Mouse (Mus musculus) gastrocnemius, postnatal 4 days (tissue): ENCODE data around the gene Acad10. TPM values are rescaled to one million over a fixed set of nuclear protein-coding genes. Genes with fewer than 3 reads are reported as not detected.

ENCODE experiments used
- DNase-seq, 2 experiments: peaks; one replicate each; pipeline ENCODE4 v3.0.0; 2021 to 2022; ENCODE audit warnings: low spot score in 2 of 2, mixed read lengths in 2 of 2
- total RNA-seq, 2 experiments: library from RNA; stranded (reverse); gene quantifications; 2 replicates each; pipeline ENCODE4 v1.2.3; 2021

Acad10 gene
- total RNA-seq, 2 experiments from 2014 or later = 6.6 to 6.8 TPM

- DNase-seq = no peak
Measured at GRCm38 (mm10) chr5:121597991-121598537, 62.2 kb downstream of the Acad10 start.

GRCm38 (mm10) chr5:121597332-121597731, 63.0 kb downstream of the Acad10 start:
- no peak for DNase-seq

GRCm38 (mm10) chr5:121596226-121596625, 64.1 kb downstream of the Acad10 start:
- no peak for DNase-seq

- no peak for DNase-seq
Measured at GRCm38 (mm10) chr5:121595758-121596157, 64.6 kb downstream of the Acad10 start.

- no peak for DNase-seq
Measured at GRCm38 (mm10) chr5:121594714-121595313, 65.5 kb downstream of the Acad10 start.

- DNase-seq = peak; percentile 79 to 90
Measured at GRCm38 (mm10) chr5:121593451-121594401, 66.6 kb downstream of the Acad10 start, which contains the start of gene Aldh2. Aldh2 (minus strand) TSS chr5:121593824.

- peak in 1 of 2 experiments; percentile 45 for DNase-seq
Measured at GRCm38 (mm10) chr5:121592816-121593407, 67.4 kb downstream of the Acad10 start.

- no peak for DNase-seq
Measured at GRCm38 (mm10) chr5:121592064-121592815, 68.1 kb downstream of the Acad10 start.

- no peak for DNase-seq
Measured at GRCm38 (mm10) chr5:121591417-121592063, 68.8 kb downstream of the Acad10 start.

- no peak for DNase-seq
Measured at GRCm38 (mm10) chr5:121589928-121590327, 70.4 kb downstream of the Acad10 start.

GRCm38 (mm10) chr5:121586400-121587039, 73.8 kb downstream of the Acad10 start:
- no peak for DNase-seq

- no peak for DNase-seq
Measured at GRCm38 (mm10) chr5:121585699-121586098, 74.6 kb downstream of the Acad10 start.

- DNase-seq = no peak
Measured at GRCm38 (mm10) chr5:121585005-121585404, 75.3 kb downstream of the Acad10 start.

- peak; percentile 88 to 92 for DNase-seq
Measured at GRCm38 (mm10) chr5:121583765-121584501, 76.4 kb downstream of the Acad10 start.

GRCm38 (mm10) chr5:121581945-121582344, 78.4 kb downstream of the Acad10 start:
- DNase-seq = no peak

- DNase-seq = no peak
Measured at GRCm38 (mm10) chr5:121576927-121577488, 83.3 kb downstream of the Acad10 start.

GRCm38 (mm10) chr5:121575867-121576266, 84.4 kb downstream of the Acad10 start:
- no peak for DNase-seq

GRCm38 (mm10) chr5:121574145-121574544, 86.2 kb downstream of the Acad10 start:
- DNase-seq = no peak
